ENCODE assay signal across 8 mouse cellular contexts in genomic region chr16:45967471-45967870, GRCm38 (mm10). TPM values are rescaled to one million over a fixed set of nuclear protein-coding genes. Genes with fewer than 3 reads are reported as not detected.
A peak's percentile ranks its signal among the peaks of the same experiment; 100 is the strongest.
DNase-seq lines count a peak whose midpoint lies in the region; ATAC-seq and TF ChIP-seq lines count a peak whose summit lies in the region.

No protein-coding gene starts in this region.

- peak; percentile 79 for DNase-seq in ZHBTc4 (ENCODE audit: low read depth, low spot score)
- DNase-seq in cerebellum, postnatal 36 days = peak; percentile 71 to 76
- peak; percentile 28 to 47 for DNase-seq in gastrocnemius, adult 8-10 months (ENCODE audit: low spot score in 2 of 2)
- DNase-seq in induced T-regulatory cell, adult 2 months (ENCODE audit: low read depth) = peak; percentile 83
- peak; percentile 65 to 73 for DNase-seq in left cerebral cortex, adult 2 months (ENCODE audit: extremely low spot score in 1 of 2, low spot score in 2 of 2)
- peak; percentile 56 for DNase-seq in right cerebral cortex, postnatal 25 days
- DNase-seq in yolk sac, embryonic 10.5 days (ENCODE audit: low spot score) = peak; percentile 75

- H3K27ac ChIP-seq in left cerebral cortex, adult 2 months = no peak overlapping the region

- ATAC-seq in megakaryocyte-erythroid progenitor cell, adult 5-6 weeks (replicated peaks; ENCODE audit: low FRiP score, low TSS enrichment, poor library complexity, severe bottlenecking) = peak; percentile 90

- intact Hi-C loops in left cerebral cortex, adult 2 months (cut with DNase I) = loop anchor here (2.0 to 5.0 kb wide), 2 partner anchors 125 to 211 kb away; no protein-coding TSS in a partner anchor

- peak; percentile 93 for TF ChIP-seq CTCF in left cerebral cortex, adult 2 months (IDR thresholded peaks at IDR 0.05)

- no peak overlapping the region for H3K4me3 ChIP-seq in left cerebral cortex, adult 2 months

RNA-seq across cellular contexts. Expression of gene Phldb2, which starts 14.1 kb away (rescaled TPM):
- 1 to 10 TPM; 4.5 to 8.7 (median 5.8) TPM for total RNA-seq in gastrocnemius, adult 8-10 months (2022)
- total RNA-seq in left cerebral cortex, adult 2 months (2021) = 1 to 10 TPM; 6.0 to 6.1 TPM
- not detected in 2 replicates for total RNA-seq in megakaryocyte-erythroid progenitor cell, adult 5-6 weeks (2014; fragmentation: Nextera tagmentation)
- total RNA-seq in megakaryocyte-erythroid progenitor cell, adult 5-6 weeks (2017) = not detected in 2 replicates

RNA-seq across cellular contexts. Expression of gene Plcxd2, which starts 42.5 kb away (rescaled TPM):
- under 1 TPM; 0.10 to 0.18 (median 0.15) TPM for total RNA-seq in gastrocnemius, adult 8-10 months (2022)
- 10 to 100 TPM; 83.0 to 88.9 TPM for total RNA-seq in left cerebral cortex, adult 2 months (2021)
- total RNA-seq in megakaryocyte-erythroid progenitor cell, adult 5-6 weeks (2014; fragmentation: Nextera tagmentation) = 0.57 TPM in 1 of 2 replicates, not detected in the other
- 0.75 and 1.8 TPM in 2 replicates for total RNA-seq in megakaryocyte-erythroid progenitor cell, adult 5-6 weeks (2017)

Comparison
In these comparisons a context has a peak if more than half of its experiments do, and no peak if none do; other contexts are left out.
1. RNA of gene Phldb2, which starts 14.1 kb away (total RNA-seq): 6.0 to 6.1 TPM in left cerebral cortex, adult 2 months and 4.5 to 8.7 TPM in gastrocnemius, adult 8-10 months; not detected in megakaryocyte-erythroid progenitor cell, adult 5-6 weeks; every median in the first group is over 4 times any median in the second.
2. RNA of gene Plcxd2, which starts 42.5 kb away (total RNA-seq): 83.0 to 88.9 TPM in left cerebral cortex, adult 2 months; 0.57 to 1.8 TPM in megakaryocyte-erythroid progenitor cell, adult 5-6 weeks and 0.10 to 0.18 TPM in gastrocnemius, adult 8-10 months; every median in the first group is over 10 times any median in the second.
3. Peak in every context shown above with its lines, with median percentiles within 50 percentile points of each other: DNase-seq.